Mouse (Mus musculus) lung, postnatal 0 days (tissue): ENCODE results near the gene Alk.

Source experiments
- CTCF ChIP-seq: IDR thresholded peaks from 2 replicates; pipeline ENCODE4 v1.5.1; 2016; ENCODE audit warnings: antibody characterized with exemption, mild to moderate bottlenecking
- EP300 ChIP-seq: IDR thresholded peaks from 2 replicates; pipeline ENCODE4 v1.6.1; 2016; ENCODE audit warnings: antibody characterized with exemption, mild to moderate bottlenecking, control low read depth

DNA sequence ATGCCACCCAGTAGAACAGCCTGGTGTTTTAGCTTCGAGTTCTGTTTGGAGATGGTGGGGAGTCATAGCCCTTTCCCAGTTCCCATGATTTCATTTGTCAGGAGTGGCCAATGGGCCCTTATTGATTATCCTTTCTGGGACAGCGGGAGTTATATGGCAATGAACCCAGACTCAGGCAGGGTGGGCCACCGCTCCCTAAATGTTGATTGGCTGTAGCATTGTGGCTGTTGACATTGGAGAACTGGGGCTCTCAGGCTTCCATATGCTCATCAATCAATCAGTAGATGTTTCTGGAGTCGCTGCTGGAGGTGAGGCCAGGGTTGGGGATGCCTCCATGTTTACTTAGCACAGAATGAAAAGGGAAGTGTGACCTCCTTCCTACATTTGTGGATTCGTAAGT, 655.7 kb downstream of the Alk start:
- no peak for TF ChIP-seq CTCF
- no peak for TF ChIP-seq EP300
